Mouse (Mus musculus): ENCODE data around the gene Nav1.

Gene Nav1

GRCm38 (mm10) chr1:135517469-135517868 lies 89.6 kb downstream of the Nav1 start:
- DNase-seq (ENCODE audit: low spot score in 2 of 2) = no peak

DNA sequence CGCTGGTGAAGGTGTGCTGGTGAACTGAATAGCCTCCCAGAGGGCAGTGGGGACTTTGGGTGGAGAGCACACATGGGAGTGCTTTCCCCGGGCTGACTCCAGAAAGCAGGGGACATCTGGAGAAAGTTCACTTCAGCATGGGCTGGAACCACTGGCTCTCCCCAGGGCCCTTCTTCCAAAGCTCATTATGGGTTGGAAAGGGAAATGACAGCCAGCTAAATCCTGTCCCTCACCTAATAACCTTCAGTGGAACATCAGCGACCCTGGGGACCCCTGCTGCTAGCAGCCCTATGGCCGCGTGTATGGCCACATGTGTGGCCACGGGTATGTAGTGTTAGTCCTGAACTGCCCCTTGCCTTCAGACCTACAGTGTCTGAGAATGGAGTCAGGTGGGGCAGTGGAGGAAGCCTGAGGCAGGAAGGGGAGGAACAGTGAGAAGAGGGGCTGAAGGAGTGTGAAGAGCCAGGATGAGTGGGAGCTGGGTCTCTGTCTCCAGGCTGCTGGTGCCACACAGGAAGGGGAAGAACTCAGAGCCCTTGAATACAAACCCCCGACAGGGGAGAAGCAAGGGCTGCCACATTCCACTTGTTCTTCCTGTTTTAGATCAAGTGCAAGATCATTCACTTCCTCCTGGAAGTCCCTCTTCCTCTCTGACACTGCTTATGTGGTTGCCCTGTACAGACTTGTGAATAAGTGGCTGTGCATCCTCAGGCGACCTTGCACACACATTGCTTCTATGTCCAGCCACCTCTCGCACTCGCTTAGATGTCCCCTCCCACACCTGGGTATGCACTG lies 90.4 kb downstream of the Nav1 start:
- no peak for DNase-seq (ENCODE audit: low spot score in 2 of 2)

- DNase-seq (ENCODE audit: low spot score in 2 of 2) = no peak
Measured at GRCm38 (mm10) chr1:135515633-135516238, 91.4 kb downstream of the Nav1 start.

GRCm38 (mm10) chr1:135514913-135515632 lies 92.0 kb downstream of the Nav1 start:
- no peak for DNase-seq (ENCODE audit: low spot score in 2 of 2)

- no peak for DNase-seq (ENCODE audit: low spot score in 2 of 2)
Measured at GRCm38 (mm10) chr1:135514046-135514445, 93.0 kb downstream of the Nav1 start.

GRCm38 (mm10) chr1:135513464-135513863 lies 93.6 kb downstream of the Nav1 start:
- no peak for DNase-seq (ENCODE audit: low spot score in 2 of 2)

- DNase-seq (ENCODE audit: low spot score in 2 of 2) = no peak
Measured at GRCm38 (mm10) chr1:135510346-135510977, 96.6 kb downstream of the Nav1 start.

DNA sequence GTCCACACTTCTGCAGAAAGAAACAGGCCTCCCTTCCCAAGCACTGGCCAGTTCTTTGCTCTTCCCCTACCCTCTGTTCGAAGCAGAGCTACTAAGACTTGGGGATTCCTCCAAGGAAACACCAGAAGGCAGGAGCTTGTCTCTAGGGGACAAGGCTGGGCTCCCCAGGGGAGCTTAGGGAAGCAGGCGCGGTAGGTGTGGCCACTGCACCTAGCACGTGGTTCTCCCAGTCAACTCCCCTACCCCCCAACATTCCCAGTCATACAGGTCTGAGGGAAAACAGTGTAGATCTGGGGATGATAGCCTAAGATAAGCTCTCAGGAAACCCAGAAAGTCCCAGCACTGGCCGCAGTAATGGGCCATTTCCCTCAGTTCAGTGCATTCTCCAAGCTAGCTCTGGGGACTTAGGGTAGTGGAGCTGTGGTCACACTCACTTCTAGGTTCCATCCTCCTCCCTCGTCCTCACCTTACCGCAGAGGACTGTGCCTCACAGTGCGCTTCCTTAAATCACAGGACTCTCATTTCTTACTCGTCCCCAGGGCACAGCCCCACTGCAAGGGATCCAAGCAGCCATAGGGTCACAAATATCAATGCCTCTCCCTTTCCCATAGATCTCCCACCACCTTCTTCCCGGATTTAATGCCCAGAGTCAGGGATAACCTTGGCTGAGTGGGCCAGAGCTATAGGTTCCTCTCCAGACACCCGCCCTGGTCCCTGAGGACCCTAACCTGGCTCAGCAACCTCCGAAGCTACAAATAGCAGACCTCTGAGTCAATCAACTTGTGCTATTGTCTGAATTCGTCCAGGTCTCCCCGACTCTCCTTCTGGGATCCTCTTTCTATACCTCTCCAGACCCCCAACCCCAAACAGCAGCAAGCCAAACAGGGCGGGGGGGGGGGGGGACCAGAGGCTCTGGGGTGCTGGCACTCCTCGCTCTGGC lies 97.7 kb downstream of the Nav1 start:
- DNase-seq (ENCODE audit: low spot score in 2 of 2) = no peak

- no peak for DNase-seq (ENCODE audit: low spot score in 2 of 2)
Measured at GRCm38 (mm10) chr1:135508349-135508634, 98.8 kb downstream of the Nav1 start.

GRCm38 (mm10) chr1:135507572-135508348 lies 99.3 kb downstream of the Nav1 start:
- DNase-seq (ENCODE audit: low spot score in 2 of 2) = no peak

DNA sequence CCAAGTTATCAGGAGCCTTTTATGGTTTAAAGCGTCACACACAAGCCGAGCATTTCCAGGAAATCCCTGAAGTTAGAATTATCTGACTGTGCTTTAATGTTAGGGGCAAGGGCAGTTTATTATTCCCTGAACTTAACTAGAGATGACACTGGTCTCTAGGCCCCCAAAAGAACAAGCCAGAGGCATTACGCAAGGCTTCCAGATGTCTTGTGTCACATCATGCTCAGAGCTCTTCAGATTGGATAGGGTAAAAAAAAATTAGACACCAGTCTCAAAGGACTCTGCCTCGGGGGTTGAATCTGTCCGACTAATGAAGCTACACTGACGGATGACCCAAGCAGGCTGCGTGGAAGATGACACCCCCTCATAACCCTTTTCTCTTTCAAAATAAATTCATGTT lies 101.6 kb downstream of the Nav1 start:
- DNase-seq (ENCODE audit: low spot score in 2 of 2) = no peak

DNA sequence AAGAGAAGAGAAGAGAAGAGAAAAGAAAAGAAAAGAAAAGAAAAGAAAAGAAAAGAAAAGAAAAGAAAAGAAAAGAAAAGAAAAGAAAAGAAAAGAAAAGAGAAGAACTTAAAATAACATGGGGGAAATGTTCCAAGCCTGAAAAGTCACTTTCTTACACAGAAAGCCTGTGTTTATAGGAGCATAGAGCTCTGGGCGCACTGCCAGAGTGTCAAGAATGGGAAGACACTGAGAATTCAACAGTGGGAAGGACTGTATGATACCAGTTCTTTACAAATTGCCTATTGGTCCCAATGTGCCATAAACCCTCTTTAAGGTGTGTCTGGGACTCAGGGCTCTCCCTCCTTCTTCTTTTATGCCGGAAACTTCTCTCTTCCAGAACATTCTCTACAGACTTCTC lies 103.7 kb downstream of the Nav1 start:
- DNase-seq (ENCODE audit: low spot score in 2 of 2) = no peak

DNA sequence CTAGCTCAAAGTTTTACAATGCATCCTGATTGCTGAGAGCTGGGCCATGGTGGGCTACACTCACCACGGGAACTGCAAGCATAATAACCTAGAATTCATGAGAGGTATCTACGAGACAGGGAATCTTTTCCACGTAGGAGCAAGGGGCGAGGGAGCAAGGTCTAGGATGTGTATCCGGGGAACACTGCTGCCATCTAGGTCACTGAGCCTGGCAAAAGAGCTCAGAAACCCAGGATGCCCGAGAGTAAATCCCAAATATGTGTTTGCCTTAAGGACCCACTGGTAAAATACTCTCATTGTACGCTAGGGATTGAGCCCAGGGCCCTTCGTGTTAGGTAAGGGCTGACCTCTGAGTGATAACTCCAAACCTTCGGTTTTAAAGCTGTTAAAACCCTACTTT lies 104.3 kb downstream of the Nav1 start:
- DNase-seq (ENCODE audit: low spot score in 2 of 2) = no peak

DNA sequence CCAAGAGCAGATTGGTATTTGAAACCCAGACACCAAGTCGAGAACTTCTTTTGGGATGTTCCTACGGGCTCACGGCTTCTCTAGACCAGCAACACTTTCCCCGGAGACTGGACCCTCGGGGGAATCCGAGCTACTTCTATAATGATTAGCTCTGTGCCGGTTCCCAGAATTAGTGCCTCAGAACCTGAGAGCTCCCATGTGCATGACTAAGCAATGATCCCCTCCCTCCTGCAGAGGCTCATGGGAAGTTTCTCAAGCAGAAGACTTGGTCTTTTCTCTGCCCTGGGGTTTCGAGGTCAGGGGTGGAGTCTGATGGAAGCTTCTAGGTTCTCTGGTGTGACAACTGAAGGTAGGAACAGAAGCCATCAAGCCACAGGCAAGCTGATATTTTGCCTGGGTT lies 105.0 kb downstream of the Nav1 start:
- DNase-seq (ENCODE audit: low spot score in 2 of 2) = no peak

- no peak for DNase-seq (ENCODE audit: low spot score in 2 of 2)
Measured at GRCm38 (mm10) chr1:135498455-135499358, 108.4 kb downstream of the Nav1 start.

- DNase-seq (ENCODE audit: low spot score in 2 of 2) = no peak
Measured at GRCm38 (mm10) chr1:135495048-135495447, 112.0 kb downstream of the Nav1 start.

GRCm38 (mm10) chr1:135493862-135494261 lies 113.2 kb downstream of the Nav1 start:
- no peak for DNase-seq (ENCODE audit: low spot score in 2 of 2)

DNA sequence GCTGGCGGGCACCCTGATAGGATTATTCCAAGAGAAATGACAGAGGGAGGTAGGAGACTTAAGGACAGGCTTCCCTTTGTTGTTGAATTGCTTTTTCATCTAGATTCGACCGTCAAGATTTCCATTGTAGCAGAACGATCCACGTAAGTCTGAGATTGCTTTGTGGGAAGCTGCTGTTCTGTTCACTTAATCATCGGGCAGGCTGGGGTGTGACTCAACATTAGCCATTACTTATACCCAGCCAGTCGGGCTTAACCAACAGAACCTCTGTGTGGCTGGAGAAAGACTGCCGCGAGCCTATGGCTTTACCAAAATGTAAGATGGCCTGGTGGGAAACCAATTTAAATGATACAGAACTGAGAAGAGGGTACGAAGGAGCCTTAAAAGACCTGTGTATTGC lies 114.7 kb downstream of the Nav1 start:
- no peak for DNase-seq (ENCODE audit: low spot score in 2 of 2)

DNA sequence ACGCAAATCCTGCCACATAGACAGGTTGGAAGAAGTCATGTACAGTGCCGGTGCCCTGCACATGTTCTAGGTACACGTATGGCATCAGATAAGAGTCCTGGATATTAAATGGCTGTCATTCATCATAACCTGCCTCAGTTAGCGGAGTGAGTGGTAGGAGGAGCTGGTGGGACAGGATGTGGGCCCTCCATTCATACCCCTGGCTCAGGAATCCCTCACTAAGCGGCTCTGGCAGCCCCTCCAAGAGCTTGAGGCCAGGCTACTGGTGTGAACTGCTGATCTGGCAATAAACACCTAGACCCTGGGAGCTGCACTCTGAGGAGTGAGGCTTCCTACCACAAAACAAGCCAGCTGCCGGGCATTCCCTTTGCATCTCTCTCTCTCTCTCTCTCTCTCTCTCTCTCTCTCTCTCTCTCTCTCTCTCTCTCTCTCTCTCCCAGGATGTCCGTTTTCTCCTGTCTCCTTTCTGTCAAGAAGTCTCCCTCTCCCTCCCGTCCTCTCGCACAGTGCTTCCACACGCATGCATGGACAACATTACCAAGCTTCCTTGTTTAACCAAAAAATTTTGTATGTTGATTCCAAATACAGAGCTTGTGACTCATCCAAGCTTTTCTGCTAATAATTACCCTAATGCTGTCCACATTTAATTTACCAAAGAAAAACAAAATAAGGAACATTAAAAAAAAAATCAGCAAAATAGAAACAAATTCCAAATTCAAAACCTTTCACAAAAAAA lies 116.0 kb downstream of the Nav1 start:
- DNase-seq (ENCODE audit: low spot score in 2 of 2) = no peak

Data from spleen, postnatal 4 days (tissue).